Mouse (Mus musculus) brain, embryonic 14.5 days (tissue): ENCODE measurements around the gene Muc2.

ENCODE experiments used
- CTCF ChIP-seq: fragments of 200-500 bp; IDR thresholded peaks from 2 replicates; pipeline ENCODE4 v1.5.1; 2012; ENCODE audit warnings: inconsistent platforms, mild to moderate bottlenecking, moderate library complexity, borderline replicate concordance; ENCODE audit not compliant: insufficient read depth, insufficient read length; ENCODE audit errors: extremely low read depth
- POLR2A ChIP-seq: fragments of 200-500 bp; IDR thresholded peaks from 2 replicates; pipeline ENCODE4 v1.6.1; 2012; ENCODE audit warnings: mild to moderate bottlenecking, inconsistent platforms, borderline replicate concordance; ENCODE audit not compliant: poor library complexity, insufficient read depth, insufficient read length, severe bottlenecking; ENCODE audit errors: extremely low read depth

- TF ChIP-seq CTCF (no peak), POLR2A (no peak)
These were observed 68.2 kb downstream of the Muc2 start for GRCm38 (mm10) chr7:141758291-141758690.
